Mouse (Mus musculus): ENCODE measurements around the gene Anxa3.

The Anxa3 gene

DNA sequence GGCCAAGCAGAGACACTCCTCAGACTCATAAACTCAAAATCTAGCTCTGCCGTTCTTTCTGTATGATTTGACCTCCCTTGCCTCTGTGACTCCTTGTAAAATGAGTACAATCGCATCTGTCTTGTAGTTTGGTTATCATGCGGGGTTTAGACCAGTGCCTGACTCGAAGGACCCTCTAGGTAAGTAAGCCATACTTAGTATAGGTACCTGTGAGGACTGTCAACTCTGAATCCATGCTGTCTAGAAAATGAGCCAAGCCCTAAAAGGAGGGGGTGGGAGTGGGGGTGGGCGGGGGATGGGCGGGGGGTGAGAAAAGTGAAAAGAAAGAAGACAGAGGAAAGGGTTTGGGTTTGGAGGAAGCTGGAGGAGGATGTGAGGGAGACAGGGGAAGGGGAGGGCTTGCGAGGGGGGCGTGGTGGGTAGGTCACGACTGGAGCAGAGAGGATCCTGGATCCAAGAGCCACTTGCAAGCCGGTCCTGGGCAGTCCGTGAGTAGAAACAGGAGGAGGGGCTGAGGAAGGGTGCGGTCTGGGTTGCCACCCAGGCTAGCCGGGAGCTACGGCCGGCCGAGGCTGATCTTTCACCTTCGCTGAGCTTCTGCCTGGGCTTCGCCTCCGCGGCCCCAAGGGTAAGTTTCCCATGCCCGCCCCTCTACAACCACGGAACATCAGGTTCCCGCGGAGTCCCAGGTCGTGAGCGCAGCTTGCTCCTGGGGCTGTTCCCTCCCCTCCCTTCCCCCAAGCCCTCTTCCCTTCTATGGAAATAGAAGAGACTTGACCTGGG, at the start of gene Anxa3:
TSS of gene Anxa3 (plus strand) at position 404 of the 783 bp plus-strand sequence.
- no peak for DNase-seq (ENCODE audit: low read depth in 2 of 2, low spot score in 2 of 2)

GRCm38 (mm10) chr5:96747195-96747984, 45.7 kb upstream of the Anxa3 start:
- no peak for DNase-seq (ENCODE audit: low read depth in 2 of 2, low spot score in 2 of 2)

GRCm38 (mm10) chr5:96757615-96758014, 35.5 kb upstream of the Anxa3 start:
- DNase-seq (ENCODE audit: low read depth in 2 of 2, low spot score in 2 of 2) = no peak

GRCm38 (mm10) chr5:96762021-96762420, 31.1 kb upstream of the Anxa3 start:
- no peak for DNase-seq (ENCODE audit: low read depth in 2 of 2, low spot score in 2 of 2)

DNA sequence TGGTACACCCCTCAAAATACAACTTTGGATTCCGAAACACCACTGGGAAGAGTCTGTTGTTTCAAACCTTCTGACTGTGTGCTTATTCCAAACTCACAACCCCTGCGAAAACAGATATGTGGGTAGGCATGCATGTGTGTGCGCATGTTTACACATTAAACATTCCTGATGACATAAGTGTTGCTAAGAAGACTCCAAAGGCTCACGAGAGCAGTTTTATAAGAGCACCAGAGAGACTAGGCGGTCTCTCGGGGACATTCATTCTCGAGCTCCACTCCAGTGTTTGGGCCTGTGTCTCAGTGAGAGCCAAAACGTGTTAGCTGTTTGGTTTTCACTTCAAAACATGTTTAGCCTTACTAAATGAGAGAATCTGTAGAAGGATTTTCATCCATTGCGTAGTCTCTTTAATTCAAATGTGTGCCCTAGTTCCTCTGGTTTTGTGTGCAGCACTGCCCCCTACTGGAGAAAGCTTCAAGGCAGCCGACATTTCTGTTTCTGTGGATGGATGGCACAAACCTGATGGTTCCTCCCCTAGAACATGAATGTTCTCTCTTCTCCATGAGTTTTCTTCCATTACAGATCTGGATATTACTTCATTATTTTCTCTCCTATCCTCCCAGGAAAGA, 24.2 kb upstream of the Anxa3 start:
- no peak for DNase-seq (ENCODE audit: low read depth in 2 of 2, low spot score in 2 of 2)

- DNase-seq (ENCODE audit: low read depth in 2 of 2, low spot score in 2 of 2) = no peak
Measured at GRCm38 (mm10) chr5:96783506-96784288, 9.4 kb upstream of the Anxa3 start.

GRCm38 (mm10) chr5:96785096-96785495, 8.0 kb upstream of the Anxa3 start:
- no peak for DNase-seq (ENCODE audit: low read depth in 2 of 2, low spot score in 2 of 2)

DNA sequence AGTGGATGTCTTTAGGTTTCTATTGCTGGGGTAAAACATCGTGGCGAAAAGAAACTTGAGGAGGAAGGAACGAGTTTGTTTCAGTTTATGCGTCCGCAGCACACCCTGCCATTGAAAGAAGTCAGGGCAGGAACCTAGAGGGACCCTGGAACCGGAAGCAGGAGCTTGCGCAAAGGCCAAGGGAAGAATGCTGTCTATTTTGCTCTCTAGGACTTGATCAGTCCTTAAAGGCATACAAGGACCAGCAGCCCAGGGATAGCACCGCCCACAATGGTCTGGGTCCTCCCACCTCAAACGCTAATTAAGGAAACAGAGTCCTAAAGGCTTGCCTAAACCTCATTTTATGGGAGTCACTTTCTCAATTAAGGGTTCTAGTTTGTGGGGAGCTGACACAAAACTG, 717 bp upstream of the Anxa3 start:
- no peak for DNase-seq (ENCODE audit: low read depth in 2 of 2, low spot score in 2 of 2)

DNA sequence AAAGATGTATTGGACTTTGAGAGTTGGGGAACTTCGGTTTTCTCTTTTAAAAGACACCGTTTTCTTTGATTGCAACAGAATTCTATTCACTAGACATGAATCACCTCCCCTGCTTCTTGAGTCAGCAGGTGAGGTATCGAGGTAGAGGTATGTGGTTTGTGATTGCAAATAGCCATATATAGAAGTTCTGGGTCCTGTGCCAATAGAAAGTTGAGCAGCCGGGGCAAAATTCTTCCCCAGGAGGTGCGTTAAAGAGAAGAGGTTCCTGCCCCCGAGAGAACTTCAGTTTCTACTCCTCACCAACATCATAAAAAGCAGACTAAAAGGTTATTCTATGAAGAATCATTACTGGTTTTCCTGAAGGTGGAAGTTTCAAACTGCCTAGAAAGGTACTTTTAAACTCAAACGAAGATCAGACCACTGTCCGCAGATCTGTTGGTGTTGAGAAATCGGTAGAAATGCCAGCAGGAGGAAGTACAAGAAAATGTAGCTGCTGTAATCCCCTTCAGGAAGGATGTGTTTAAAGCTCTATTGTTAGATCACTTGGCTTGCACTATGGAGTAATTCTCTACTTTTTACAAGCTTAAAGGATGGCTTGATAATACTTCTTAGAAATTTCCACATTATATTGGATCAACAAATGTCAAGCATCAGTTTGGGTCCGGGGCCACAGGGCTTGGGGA, 955 bp downstream of the Anxa3 start:
- no peak for DNase-seq (ENCODE audit: low read depth in 2 of 2, low spot score in 2 of 2)

- no peak for DNase-seq (ENCODE audit: low read depth in 2 of 2, low spot score in 2 of 2)
Measured at GRCm38 (mm10) chr5:96795752-96796151, 2.6 kb downstream of the Anxa3 start.

- DNase-seq (ENCODE audit: low read depth in 2 of 2, low spot score in 2 of 2) = no peak
Measured at GRCm38 (mm10) chr5:96797465-96797864, 4.3 kb downstream of the Anxa3 start.

DNA sequence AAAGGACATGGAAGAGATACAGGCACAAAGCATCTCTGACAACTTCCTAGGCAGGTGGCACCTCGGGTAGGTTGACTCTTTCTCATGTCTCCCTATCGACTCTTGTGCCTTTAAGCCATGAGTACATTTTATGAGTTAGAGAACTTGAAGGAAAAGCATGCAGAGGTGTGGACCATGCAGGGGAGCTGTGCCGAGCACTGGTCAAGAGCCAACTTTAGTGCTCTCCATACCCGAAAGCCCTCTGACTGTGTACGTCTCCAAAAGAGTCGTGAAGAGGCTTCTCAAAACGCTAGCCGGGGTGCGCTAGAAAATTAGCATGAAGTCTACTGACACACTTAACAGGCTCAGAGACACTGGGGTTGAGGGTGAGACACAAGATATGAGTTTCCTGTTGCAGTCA, 6.0 kb downstream of the Anxa3 start:
- no peak for DNase-seq (ENCODE audit: low read depth in 2 of 2, low spot score in 2 of 2)

GRCm38 (mm10) chr5:96799969-96800368, 6.8 kb downstream of the Anxa3 start:
- DNase-seq (ENCODE audit: low read depth in 2 of 2, low spot score in 2 of 2) = no peak

DNA sequence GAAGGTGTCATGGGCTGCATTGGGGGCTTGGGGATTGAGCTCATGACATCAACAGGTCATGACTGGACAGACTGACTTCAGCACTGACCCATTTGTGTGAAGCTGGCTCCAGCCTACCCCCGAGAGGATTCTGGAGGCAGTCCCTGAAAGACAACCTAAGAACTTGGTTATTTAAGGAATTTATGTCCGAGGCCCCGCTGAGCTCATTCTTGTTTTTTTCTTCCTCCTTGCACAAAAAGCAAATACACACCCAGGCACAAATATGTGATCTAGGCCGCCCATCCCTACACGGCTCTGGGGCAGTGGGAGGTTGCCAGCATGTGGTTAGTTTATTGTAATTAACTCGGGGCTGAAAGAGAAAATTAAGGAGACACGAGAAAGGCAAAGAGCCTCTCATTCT, 9.0 kb downstream of the Anxa3 start:
- DNase-seq (ENCODE audit: low read depth in 2 of 2, low spot score in 2 of 2) = no peak

- no peak for DNase-seq (ENCODE audit: low read depth in 2 of 2, low spot score in 2 of 2)
Measured at GRCm38 (mm10) chr5:96803091-96803490, 10.0 kb downstream of the Anxa3 start.

- no peak for DNase-seq (ENCODE audit: low read depth in 2 of 2, low spot score in 2 of 2)
Measured at GRCm38 (mm10) chr5:96804304-96804703, 11.2 kb downstream of the Anxa3 start.

DNA sequence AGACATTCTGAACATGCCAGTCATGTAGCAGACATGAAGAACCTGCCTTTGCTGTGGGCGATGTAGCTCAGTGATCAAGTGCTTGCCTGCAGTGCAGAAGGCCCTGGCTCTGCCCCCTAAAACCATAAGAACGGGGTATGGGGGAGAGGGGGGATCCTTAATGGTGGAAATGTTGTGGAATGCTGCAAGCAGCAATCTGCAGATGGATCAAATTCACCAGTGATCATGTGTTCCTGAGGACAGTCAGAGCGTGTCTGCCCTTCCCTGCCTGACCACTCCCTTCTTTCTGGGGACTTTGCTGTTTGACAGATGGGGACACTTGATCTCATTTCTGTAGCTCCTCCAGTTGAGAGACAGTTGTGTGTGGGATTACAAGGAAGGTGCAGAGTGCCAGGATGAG, 11.7 kb downstream of the Anxa3 start:
- no peak for DNase-seq (ENCODE audit: low read depth in 2 of 2, low spot score in 2 of 2)

- no peak for DNase-seq (ENCODE audit: low read depth in 2 of 2, low spot score in 2 of 2)
Measured at GRCm38 (mm10) chr5:96810620-96811019, 17.5 kb downstream of the Anxa3 start.

GRCm38 (mm10) chr5:96824769-96825327, 31.7 kb downstream of the Anxa3 start:
- no peak for DNase-seq (ENCODE audit: low read depth in 2 of 2, low spot score in 2 of 2)

GRCm38 (mm10) chr5:96827176-96827575, 34.0 kb downstream of the Anxa3 start:
- DNase-seq (ENCODE audit: low read depth in 2 of 2, low spot score in 2 of 2) = no peak
